Mouse (Mus musculus): Measurements from ENCODE around the gene Synpr. TPM values are rescaled to one million over a fixed set of nuclear protein-coding genes. Genes with fewer than 3 reads are reported as not detected.
A peak's percentile ranks its signal among the peaks of the same experiment; 100 is the strongest.

Gene Synpr
- total RNA-seq, 2 experiments from 2014 or later, result 154 to 161 TPM

DNA sequence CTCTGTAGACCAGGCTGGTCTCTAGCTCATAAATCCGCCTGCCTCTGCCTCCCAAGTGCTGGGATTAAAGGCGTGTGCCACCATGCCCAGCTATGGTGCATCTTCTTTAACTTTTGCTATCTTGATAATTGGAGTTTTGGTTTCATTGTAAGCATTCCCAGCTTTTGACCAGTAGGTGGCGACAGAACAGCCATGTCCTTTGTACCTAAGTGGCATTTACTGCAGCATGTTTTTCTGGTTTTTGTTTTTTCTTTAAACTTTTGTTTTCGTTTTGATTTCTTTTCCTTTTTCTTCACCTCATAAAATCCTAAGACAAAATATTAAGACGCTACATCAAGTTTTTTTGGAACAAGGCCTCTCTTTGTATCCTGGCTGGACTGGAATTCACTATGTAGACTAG, 69.6 kb downstream of the Synpr start:
- DNase-seq (ENCODE audit: low spot score in 2 of 2), result peak in 1 of 2 experiments; percentile 47

DNA sequence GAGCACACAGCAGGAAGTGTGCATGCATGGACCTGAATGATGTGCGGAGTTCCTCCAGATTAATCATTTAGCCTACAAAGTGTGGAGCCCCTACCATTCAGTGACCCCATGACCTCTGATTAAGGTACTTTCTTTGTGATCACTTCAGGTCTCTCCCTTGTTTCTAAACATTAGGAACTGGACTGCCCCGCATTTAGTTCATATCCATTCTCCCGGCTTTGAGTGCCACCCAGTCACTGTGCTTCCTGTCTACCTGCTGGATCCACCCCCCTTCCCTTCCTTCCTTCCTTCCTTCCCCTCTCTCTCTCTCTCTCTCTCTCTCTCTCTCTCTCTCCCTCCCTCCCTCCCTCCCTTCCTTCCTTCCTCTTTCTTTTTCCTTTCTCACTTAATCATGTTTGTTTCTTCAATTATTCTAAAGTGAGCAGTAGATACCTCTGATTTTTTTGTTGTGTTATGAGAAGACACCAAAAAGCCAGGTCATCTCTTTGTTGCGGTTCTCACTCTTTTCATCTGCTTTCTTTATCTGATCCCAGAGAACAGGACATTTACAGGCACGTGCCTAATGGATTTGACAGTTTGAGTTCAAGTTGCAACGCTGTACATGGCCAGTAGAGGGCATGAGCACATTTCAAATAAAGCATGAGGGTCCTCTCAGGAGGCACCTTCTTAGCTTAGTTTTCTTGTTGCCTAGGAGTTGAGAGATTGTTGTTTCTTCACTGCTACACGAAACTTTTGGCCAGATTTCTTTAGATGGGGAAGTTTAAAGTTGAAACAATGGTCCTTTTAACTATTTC, 71.2 kb downstream of the Synpr start:
- peak; percentile 41 to 84 for DNase-seq (ENCODE audit: low spot score in 2 of 2)

DNA sequence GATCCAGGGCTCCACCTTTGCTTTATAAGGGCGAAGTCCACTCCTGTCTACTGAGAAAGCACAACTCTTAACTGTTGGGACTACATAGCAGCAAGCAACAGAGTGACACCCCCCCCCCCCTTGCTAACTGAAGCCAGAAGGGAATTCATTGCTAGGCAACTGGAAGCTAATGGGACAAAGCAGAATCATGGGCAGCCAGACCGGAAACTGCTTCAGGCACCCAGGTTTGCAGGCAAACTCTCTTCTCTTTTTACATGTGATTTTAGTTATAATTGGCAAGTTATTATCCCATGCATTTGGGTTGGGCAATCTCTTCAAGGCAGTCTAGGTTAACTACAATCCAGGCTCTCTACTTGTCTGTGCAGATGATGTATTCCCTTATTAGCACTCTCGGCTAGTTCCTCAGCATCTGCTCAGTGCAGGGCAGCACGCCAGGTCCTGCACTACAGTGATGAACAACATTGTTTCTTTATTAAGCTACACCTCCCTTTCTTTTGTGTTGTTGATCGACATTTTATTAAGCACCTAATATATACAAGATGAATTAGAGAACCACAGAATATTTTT, 72.6 kb downstream of the Synpr start:
- peak in 1 of 2 experiments; percentile 51 for DNase-seq (ENCODE audit: low spot score in 2 of 2)

DNA sequence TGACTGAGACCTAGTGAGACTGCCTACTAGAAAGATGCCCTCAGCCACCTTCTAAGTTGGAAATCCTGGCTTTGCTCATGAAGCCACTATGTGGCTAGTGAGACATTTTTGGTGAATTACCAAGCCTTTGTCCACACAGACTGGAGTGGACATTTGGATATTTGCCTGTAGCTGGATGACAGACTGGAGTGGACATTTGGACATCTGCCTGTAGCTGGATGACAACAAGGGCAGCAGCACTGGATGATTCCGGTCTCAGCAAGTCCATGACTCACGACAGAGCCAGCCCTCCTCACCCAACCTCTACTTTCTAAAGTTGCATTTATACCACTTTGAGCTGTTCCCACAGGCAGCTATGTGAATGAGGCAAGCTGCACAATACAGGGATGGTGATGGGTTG, 73.5 kb downstream of the Synpr start:
- no peak for DNase-seq (ENCODE audit: low spot score in 2 of 2)

DNA sequence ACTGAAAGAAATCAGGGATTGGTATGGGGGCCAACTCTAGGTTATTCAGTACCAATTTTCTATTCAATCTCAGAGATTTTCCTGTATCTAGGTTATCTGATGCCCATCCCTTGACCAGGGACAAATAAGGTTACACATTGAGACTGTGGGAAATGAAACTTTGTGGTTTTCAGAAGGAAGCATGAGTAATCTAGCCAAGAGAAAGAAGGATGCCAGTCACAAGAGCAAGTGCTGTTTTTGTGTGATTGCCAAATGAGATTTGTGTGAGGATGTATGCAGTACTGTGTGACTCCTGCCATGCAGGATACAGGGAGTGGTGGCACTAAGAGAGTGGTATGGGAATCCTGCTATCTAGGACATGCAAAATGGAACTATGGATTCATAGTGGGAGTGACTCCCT, 76.6 kb downstream of the Synpr start:
- no peak for DNase-seq (ENCODE audit: low spot score in 2 of 2)

DNA sequence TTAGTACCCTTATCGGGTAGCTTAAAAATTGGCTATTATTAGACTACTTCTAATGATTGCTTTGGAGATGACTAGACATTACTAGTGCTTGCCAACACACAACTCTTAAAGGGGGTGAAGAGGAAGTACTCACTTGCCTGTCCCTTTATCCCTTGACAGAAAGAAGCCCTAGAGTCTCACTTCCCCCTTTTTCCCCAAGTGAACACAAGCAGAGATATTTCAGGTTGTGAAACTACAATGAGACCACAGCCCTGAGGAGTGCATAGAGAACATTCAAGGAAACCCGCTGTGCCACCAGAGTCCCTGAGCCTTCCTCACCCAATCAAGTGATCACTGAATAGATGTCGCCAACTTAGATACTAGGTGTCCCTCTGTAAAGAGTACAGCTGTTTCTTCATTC, 77.1 kb downstream of the Synpr start:
- DNase-seq (ENCODE audit: low spot score in 2 of 2), result no peak

DNA sequence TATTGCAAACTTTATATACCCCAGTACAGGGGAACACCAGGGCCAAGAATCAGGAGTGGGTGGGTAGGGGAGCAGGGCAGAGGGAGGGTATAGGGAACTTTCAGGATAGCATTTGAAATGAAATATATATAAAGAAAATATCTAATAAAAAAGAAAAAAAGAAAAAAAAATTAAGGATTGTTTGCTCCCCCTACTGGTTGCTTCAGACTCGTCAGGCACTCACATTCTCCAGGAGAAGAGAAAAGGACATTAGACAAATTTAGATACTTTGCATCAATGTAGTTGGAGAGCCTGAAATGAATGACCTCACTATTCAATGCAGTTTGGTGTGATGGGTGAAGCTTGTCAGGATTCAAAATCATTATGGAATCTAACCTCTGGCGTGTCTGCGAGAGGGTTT, 83.7 kb downstream of the Synpr start:
- DNase-seq (ENCODE audit: low spot score in 2 of 2), result no peak

DNA sequence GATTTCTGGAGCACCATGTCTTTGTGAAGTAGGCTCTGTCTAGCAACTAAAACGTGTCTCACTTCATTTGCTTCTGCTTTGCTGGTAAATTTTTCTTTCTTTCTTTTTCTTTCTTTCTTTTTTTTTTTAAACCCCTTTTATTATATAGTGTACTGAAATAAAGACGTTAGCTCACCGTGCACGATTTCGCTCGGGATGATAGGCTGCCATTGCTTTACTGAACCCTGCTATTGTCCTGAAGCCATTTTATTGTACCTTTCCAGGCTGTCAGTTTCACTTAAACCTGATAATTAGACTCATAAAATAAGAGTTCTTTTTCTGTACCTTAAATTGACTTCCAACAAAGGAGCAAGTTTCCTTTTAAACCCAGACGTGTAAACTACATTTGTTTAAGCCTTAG, 104.5 kb downstream of the Synpr start:
- DNase-seq (ENCODE audit: low spot score in 2 of 2), result no peak

DNA sequence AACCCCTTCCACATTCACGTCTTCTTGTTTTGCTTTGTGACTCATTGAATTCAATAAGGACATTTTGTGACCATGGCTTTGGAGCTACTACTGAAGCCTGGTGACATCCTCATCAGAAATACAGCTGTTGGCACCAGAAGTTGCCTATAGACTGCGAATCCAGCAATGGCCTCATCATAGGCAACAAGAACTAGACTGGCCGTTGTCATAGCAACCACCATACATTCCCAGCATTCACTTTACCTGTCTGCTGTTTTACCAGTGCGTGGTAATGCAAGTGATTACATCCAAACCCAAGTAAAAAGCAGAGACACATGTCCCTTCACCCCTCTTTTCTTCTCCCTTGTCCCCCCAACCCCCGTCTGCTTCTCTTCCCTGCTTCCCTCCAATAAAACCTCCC, 105.4 kb downstream of the Synpr start:
- no peak for DNase-seq (ENCODE audit: low spot score in 2 of 2)

DNA sequence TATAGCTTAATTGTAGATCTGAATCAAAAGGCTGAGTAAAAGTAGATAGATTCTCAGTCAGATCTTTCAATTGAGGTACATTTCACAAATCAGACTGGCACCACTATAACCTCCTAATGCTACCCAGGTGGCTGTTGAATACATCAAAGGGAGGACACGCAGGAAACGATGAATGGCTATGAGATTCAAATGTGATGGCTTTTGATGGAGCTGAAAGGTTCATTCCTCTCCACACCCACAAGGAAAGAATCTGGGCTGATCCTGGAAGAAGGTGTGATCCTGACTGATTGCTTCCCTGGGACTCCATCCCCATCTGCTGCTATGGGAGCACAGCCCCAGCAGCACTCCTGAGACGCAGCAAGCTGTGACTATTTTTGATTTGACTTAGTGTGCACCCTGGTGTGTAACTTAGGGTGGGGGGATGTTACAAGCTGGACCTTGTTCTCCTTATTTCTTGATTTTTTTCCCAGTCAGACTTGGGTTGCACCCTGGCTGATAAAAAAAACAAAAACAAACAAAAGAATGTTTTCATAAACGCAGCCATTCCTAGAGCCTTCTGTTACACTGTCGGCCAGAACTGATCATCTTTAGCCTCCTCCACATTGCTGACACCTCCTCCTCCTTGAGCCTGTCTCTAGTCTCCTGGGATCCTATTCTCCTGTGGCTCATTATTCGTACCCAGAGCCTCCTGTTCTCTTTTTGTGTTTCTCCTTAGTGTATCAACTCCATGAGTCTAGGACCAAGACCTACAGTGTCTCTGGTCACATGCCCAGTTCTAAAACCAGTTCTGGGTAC, 114.8 kb downstream of the Synpr start:
- no peak for DNase-seq (ENCODE audit: low spot score in 2 of 2)

DNA sequence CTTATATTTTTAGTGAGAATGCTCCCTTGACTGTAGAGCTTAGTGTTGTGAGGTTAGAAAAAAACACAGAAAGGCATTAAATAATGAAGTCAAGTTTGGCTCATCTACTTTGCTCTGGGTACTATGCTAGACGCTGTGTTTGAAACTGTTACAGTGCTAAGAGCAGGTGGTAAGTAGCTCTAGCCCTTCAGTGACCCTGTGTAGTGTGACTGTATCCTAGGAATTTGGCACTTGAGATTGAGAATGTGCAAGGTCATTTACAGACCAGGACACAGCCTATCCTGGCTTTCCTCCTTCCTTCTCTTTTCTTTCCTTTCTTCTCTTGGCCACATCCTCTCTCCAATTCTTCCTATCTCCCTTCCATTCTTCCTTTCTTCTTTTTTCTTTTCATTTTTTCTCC, 127.1 kb downstream of the Synpr start:
- DNase-seq (ENCODE audit: low spot score in 2 of 2), result no peak

DNA sequence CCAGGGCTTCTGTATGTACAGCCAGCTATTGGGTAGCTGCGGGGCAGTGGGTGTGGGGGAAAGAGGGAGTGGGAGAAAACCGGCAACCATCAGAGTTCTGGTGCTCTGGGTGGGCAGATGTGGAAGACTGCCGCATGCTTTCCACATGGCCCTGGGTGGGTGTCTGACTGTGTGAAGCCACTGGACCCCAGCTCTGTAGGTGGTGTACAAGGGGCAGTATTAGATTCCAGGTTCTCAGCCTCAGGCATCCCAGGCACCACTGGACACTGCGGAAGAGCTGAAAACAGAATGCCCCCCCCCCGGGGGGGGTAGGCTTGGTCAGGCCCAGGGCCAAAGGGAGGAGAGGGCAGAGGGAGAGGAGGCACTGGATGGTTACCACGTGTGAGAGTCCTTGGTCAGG, 156.1 kb downstream of the Synpr start:
- DNase-seq (ENCODE audit: low spot score in 2 of 2), result no peak

DNA sequence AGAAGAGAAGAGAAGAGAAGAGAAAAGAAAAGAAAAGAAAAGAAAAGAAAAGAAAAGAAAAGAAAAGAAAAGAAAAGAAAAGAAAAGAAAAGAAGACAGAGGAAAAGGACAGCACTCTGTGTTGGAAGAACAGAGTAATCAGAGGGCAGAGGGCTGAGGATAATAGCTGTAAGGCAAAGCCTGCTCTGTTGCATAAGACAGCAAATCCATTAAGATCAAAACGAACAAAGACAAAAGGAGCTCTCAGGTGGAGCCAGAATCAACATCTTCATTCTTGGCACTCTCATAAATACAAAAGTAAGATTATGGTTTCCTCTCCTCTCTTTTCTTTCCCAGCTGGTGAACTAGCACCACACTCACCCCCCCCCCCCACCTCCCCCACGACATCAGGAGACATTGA, 160.3 kb downstream of the Synpr start:
- no peak for DNase-seq (ENCODE audit: low spot score in 2 of 2)

DNA sequence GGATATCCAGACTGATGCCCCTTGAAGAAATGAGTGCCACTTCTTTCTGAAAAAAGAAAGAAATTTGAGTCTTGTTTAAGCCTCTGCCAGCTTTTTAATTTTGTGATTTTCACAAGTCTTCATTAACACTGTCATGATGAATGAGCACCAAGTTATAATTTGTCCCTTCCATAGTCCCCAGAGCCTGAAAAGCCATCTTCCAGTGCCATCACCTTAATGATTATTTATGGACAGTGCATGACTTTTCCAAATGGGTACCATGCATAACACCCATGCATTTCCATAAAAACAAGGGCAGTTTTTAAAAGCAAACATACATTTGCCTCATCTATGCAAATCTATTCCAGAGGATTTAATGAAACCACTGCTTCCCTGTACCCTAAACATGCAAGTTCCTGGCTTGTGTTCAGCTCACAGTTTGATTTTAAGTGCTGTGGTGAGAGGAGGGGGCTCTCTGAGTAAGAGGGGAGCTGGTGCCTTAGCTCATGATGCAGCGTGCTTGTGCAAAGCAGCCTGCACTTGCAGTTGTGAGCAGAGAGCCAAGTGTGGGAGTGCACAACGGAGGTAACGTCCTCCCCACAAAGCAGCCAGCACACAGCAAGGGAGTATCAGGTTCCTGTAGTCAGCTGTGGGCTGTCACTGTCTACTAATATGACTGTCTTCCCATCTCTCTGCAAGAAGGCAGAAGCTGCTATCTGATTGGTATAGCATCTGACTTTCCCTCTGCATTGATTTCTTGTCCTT, 169.1 kb downstream of the Synpr start:
- DNase-seq (ENCODE audit: low spot score in 2 of 2), result peak in 1 of 2 experiments; percentile 11

DNA sequence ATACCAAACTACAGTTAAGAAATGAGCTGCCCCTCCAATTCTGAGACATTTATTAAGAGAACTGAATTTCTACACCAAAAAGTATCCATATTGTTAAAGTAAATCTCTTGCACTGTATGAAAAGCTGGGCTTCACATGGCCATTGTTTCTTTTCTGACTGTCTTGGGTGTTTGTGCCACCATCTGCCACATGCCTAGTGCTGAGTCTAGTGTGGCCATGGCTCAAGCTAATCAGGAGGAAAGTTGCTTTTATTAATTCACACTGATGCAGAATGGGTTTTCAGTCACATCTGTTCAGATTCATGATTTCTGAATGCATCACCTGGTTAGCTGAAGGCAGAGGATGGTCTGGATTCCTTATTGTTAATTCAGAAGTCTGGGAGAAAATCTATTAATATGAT, 170.4 kb downstream of the Synpr start:
- DNase-seq (ENCODE audit: low spot score in 2 of 2), result no peak

DNA sequence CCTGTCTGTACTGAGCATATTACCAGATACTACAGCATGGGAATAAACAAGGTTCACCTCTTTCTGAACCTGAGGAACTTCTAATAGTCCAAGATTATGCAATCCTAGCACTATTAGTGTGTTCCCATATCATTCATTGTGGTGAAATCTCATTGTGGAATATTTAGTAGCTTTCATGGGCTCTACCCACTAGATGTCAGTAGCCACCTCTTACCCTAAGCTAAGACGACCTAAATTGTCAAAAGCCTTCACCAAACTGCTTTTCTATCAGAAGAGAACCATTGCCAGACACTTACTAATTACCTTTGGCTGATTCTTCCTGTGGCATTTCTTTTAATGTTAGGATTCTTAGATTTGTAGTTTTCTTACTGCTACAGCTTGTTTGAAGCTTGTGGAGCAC, 174.8 kb downstream of the Synpr start:
- peak in 1 of 2 experiments; percentile 54 for DNase-seq (ENCODE audit: low spot score in 2 of 2)

DNA sequence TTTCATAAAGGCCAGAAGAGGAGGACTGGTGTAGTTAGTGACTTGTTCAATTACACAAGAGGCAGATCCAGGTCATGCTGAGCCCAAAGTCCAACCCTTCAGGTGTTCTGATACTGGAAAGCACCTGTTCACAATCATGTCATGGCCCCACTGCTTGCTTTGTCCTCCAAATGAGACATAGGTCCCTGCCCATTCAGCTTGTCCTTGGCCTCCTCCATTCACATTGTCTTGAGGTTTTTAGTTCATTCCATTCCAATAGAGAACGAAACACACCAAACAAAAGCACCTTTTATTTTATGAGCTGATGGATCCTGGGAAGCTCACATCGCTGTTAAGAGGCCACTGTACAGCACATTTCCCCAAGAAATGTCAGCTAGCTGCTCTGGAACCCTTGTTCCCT, 184.6 kb downstream of the Synpr start:
- no peak for DNase-seq (ENCODE audit: low spot score in 2 of 2)

DNA sequence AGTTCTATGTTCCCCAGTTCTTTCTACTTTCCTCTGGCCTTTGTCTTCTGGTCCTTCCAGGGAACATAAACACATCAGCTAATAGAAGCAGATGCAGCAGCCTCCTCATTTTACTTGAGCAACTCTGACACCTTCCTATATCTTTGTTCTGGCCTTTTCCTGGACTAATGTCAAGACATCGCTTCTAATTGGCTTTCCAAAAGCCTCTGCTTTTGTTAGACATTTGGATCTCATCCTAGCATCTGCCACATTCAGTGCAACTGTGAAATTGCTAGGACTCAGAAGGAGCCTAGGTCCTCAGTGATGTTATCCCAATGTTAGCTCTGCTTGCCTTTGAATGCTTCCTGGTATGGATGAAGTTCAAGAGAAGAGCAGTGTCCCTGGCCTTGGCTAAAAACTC, 193.2 kb downstream of the Synpr start:
- DNase-seq (ENCODE audit: low spot score in 2 of 2), result peak in 1 of 2 experiments; percentile 16

DNA sequence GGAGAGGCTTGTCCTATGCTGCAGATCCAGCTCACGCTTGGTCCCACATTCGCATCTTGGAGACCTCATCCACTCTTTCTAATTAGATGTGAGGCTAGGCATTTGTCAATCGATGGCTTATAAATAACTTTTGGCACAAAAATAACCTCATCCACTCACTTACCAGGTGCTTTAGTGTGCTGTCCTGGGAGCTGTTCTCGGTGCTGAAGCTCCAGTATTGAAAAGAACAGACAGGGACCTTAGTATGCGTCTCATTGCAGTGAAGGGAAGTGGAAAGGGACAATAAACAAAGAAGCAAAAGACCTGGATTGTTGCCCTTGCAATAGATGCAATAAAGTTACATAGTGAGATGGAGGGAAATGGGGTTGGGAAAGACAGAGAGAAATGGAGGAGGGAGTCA, 220.8 kb downstream of the Synpr start:
- DNase-seq (ENCODE audit: low spot score in 2 of 2), result no peak

DNA sequence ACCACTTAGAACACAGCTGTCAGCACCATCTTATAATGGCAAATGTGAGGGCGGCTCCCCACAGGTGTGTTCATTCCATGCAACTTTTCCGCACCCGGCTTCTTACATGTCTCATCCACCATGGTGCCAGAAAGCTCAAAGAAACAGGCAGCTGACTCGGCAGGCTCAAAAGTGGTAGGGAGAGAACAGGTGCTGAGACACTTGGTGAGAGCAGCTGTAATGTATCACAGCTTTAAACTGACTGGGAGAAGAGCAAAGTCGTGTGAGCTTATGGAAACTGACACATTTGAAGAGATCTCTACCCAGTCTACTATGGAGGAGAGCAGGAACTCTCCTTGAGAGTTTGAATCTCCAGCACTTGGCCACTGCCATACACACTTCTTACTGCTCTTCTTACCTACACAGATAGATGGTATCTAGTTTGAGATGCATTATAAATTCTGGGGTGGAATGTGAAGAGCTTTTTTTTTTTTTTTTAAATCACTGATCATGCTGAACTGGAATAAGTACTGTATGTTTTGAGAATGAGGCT, 234.1 kb downstream of the Synpr start:
- no peak for DNase-seq (ENCODE audit: low spot score in 2 of 2)
